Mouse (Mus musculus): ENCODE measurements around the gene Clcn1. TPM values are rescaled to one million over a fixed set of nuclear protein-coding genes. Genes with fewer than 3 reads are reported as not detected.

Gene Clcn1
- total RNA-seq, 2 experiments from 2014 or later: 126 to 170 TPM

DNA sequence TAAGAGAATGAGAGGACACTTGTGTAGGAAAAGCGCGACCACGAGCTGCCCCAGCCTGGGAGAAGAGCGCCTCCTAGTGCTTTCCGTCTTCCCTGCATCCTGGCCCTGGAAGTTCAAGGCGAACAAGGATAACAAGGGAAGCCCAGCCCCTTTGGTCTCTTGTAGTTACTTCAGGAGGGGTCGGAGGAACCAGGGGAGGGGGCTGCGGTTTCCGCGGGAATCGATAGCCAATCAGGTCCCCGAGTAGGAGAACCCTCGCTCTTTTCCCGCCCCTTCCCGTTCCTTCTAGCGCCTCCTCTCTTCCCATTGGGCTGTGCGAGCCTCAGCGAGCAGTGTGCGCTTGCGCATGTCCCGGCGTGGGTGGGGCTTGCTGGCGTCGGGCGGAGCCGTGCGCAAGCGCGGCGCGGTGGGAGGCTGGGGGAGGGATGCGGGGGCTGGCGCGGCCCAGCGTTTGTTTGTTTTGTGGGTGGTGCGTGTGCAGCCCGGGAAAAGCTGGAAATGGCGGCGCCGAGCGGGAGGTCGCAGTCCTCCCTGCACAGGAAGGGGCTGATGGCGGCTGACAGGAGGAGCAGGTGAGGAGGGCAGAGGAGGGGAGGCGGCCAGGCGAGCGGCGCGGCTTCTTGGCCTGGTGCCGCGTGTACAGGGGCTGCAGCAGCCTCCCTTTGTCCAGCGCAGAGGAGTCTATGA is 21.7 kb upstream of the Clcn1 start, which contains the start of gene Casp2:
TSS of gene Casp2 (plus strand) at position 360 of the 687 bp plus-strand sequence.
- TF ChIP-seq CTCF (IDR thresholded peaks at IDR 0.05): peak; percentile 99
- peak within 1 kb of the TSS; percentile 77 for H3K4me3 ChIP-seq
- peak within 1 kb of the TSS; percentile 97 for H3K27ac ChIP-seq
- DNase-seq: peak; percentile 99
- intact Hi-C loops (cut with DNase I): loop anchor here (1.0 to 10.0 kb wide), 3 partner anchors 16 to 380 kb away; partner anchors contain the start of gene Tcaf2

DNA sequence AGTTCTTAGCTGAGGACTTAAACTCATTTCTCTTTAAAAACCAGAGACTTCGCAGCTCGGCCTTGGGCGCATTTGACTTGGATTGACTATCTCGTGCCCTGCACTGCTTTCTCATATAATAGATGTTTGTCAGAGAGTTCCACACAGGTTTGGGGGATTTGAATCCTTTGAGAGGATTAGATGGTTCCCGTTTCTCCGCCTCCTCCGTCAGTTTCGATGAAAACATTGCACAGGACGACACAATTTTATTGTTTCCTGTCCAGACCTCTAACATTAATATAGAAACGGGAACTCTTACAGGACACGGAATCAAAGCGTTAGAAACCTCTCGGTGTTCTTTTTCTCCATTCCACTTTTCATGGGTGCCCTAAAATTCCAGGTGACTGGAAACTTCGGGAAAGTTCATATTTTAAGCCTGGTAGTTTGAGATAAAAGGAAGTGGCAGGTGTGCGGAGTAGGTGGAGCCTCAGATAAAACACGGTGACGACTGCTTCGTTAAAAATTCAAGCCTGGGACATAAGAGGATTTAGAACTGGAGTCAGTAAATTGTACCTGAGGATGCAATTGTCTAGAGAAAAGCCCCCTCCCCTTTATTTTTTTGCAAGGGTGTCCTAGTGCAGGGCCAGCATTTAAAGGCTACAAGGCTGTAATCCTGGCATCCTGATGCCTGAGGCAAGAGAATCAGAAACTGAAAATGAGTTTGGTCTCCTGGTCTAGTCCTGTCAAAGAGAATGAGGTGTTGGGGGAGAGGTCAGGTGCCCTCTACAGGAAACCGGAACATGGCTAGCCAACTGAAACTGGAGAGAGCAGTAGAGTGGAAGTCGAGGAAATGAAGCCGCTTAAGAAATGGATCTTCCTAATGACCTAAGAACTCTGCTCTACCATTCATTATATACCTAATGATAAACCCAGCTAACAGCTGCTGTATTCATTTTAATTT is 20.8 kb upstream of the Clcn1 start:
- intact Hi-C loops (cut with DNase I): loop anchor here (10.0 kb wide), 1 partner anchor 379 kb away; the partner anchor contains the start of gene Tcaf2
- no peak for TF ChIP-seq CTCF (IDR thresholded peaks at IDR 0.05)
- no peak for DNase-seq

DNA sequence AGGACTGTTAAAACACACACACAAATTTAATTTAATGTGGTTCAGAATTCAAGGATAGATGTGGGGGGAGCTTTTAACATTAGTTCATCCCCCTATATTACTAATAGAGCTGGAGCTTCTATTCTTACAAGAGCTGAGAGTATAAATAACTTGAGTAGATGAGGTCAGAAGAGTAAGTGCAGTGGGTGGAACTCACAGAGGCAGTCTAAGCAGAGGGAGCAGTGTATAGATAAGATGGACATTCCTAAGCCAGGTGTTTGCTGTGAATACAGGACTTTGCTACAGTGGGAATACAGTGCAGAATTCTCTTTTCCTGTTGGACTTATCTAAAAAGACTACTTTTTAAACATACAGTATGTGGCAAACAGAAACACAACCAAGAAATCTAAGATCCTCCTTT is 15.7 kb upstream of the Clcn1 start:
- Histone ChIP-seq H3K4me3 (no peak overlapping the region), H3K27ac (peak overlapping the region; percentile 82)
- intact Hi-C loops (cut with DNase I): no loop called here
- no peak for DNase-seq
- TF ChIP-seq CTCF (IDR thresholded peaks at IDR 0.05): no peak

More for the DNA sequence above, 20.8 kb upstream of the Clcn1 start:
- Histone ChIP-seq H3K4me3 (peak overlapping the region; percentile 77), H3K27ac (peak overlapping the region; percentile 97)

DNA sequence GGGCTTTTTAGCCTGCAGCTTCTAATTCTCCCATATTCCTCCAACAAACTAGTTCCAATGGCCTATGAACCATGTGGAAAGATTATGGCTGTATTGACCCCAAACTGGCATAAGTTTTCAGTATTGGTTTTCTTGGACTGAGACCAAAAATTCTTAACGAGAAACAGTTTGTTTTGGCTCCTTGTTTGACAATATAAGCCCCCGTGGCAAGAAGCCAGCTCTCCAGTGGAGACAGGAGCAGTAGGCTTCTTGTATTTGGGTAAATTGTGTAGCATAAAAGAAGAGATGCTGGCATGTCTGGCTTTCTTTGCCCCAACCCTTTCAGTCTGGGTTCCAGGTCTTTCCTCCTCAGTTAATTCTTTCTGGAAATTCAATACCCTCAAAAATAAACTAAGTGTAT is 10.3 kb upstream of the Clcn1 start:
- TF ChIP-seq CTCF (IDR thresholded peaks at IDR 0.05): no peak
- no peak for DNase-seq
- intact Hi-C loops (cut with DNase I): no loop called here
- H3K4me3 ChIP-seq: no peak overlapping the region
- H3K27ac ChIP-seq: peak overlapping the region; percentile 24; the same call in 1 of the 2 replicates

- H3K27ac ChIP-seq: peak overlapping the region; percentile 92
- peak; percentile 71 for DNase-seq
- H3K4me3 ChIP-seq: peak overlapping the region; percentile 57
- intact Hi-C loops (cut with DNase I): no loop called here
- peak; percentile 8; the same call in 1 of the 2 replicates for TF ChIP-seq CTCF (IDR thresholded peaks at IDR 0.05)
Measured at GRCm38 (mm10) chr6:42282865-42283528, 3.5 kb upstream of the Clcn1 start.

DNA sequence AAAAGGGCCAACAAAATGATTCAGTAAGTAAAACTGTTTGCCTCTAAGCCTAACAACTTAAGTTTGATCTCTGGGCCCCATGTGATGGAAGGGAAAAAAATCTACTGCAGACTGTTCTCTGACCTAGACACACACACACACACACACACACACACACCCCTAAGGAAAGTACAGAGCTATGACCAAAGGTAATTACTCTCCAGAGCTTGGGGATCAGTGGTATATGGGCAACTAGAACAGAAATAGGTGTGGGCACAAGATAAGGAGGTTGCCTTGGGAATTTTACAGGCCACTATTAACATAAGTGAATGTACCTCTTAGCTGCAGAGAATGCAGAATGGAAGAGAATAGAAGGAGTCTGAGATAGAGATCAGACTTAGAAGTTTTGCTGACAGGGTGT is 1.1 kb downstream of the Clcn1 start:
- no peak for DNase-seq
- no peak for TF ChIP-seq CTCF (IDR thresholded peaks at IDR 0.05)
- intact Hi-C loops (cut with DNase I): loop anchor here (2.0 kb wide), 1 partner anchor 19 kb away; no protein-coding TSS in a partner anchor

GRCm38 (mm10) chr6:42293327-42293726 is 6.8 kb downstream of the Clcn1 start:
- no peak for TF ChIP-seq CTCF (IDR thresholded peaks at IDR 0.05)
- no peak for DNase-seq
- Histone ChIP-seq H3K4me3 (no peak overlapping the region), H3K27ac (no peak overlapping the region)
- intact Hi-C loops (cut with DNase I): no loop called here

More for the DNA sequence above, 1.1 kb downstream of the Clcn1 start:
- H3K27ac ChIP-seq: peak overlapping the region; percentile 97
- peak overlapping the region; percentile 84 for H3K4me3 ChIP-seq

DNA sequence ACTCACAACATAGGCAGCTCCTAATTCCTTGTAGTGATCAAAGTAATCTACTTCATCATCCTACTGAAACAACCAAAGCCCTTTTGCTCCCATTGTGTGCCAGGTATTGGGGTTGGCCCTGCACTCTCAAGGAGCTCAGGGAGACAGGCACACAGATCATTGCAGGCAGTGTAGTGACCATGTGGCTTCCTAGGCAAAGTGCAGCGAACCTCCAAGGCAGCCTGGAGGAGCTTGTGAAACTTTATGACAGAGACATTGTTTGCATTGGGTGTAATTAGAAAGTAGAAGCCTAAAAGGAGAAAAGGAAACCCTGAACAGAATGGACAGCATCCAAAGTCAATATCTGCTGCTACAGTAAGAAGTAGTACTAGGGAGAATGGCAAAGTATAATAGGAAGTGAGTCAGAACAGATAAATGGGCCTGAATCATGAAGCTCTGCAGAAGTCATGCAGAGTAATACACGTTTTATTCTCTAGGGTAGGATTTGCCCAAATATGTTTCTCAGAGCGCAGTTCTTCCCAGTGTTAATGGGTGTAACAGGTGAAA is 9.1 kb downstream of the Clcn1 start:
- DNase-seq: no peak
- no peak overlapping the region for H3K27ac ChIP-seq
- TF ChIP-seq CTCF (IDR thresholded peaks at IDR 0.05): no peak
- intact Hi-C loops (cut with DNase I): no loop called here
- H3K4me3 ChIP-seq: no peak overlapping the region

GRCm38 (mm10) chr6:42299362-42299761 is 12.9 kb downstream of the Clcn1 start:
- no peak overlapping the region for H3K27ac ChIP-seq
- intact Hi-C loops (cut with DNase I): no loop called here
- no peak overlapping the region for H3K4me3 ChIP-seq
- TF ChIP-seq CTCF (IDR thresholded peaks at IDR 0.05): no peak
- no peak for DNase-seq

DNA sequence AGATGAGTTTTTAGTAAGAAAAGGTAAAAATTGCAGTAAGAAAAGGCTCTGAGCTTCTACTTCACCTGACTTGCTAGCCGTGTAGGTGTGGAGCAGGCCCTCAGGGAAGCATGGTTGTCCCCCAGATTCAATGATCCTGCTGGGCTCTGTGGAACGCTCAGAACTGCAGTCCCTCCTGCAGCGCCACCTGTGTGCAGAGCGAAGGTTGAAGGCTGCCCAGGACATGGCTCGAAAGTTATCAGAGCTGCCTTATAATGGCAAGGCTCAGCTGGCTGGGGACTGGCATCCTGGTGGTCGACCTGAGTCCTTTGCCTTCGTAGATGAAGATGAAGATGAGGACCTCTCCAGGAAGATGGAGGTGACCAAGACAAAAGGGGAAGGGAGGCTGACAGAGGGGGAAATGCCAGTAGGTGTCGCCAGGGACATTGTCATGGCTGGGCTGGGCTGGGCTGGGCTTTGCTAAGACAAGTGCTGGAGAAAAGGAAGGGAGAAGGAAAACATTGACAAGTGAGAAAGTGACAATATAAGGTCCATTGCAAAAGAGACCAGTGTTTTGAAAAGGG is 23.4 kb downstream of the Clcn1 start:
- no peak overlapping the region for H3K27ac ChIP-seq
- TF ChIP-seq CTCF (IDR thresholded peaks at IDR 0.05): 0 out of 2 replicates have a peak, but pooled peaks have one; percentile 13
- peak; percentile 25 for DNase-seq
- intact Hi-C loops (cut with DNase I): no loop called here
- H3K4me3 ChIP-seq: no peak overlapping the region

GRCm38 (mm10) chr6:42310427-42311053 is 24.1 kb downstream of the Clcn1 start:
- Histone ChIP-seq H3K27ac (no peak overlapping the region), H3K4me3 (no peak overlapping the region)
- intact Hi-C loops (cut with DNase I): no loop called here
- DNase-seq: no peak
- no peak for TF ChIP-seq CTCF (IDR thresholded peaks at IDR 0.05)

Measured in gastrocnemius, adult 2 months (tissue).